Mouse (Mus musculus): ENCODE results near the gene Pacsin2.

DNA sequence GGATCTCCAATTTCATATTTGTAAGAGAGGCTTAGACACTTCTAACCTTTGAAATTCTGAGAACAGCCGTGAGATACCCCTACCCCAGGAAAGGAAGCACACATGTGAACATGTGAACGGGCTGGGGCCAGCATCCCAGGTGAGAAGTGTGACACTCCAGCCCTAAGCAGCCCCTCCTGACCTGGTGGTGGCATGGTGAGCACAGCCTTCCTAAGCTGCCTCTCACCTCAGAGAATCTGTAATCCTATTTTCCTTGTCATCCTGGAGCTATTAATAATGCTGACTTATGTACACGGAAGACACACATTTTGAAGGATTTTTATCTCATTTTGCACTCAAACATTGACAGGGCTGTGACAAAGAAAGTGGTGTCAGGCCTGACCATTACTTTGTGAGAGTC, 3.5 kb downstream of the Pacsin2 start:
- TF ChIP-seq POLR2A (IDR thresholded peaks at IDR 0.05; ENCODE audit: borderline replicate concordance, control insufficient read depth, low read depth, low read length) = no peak
- TF ChIP-seq CTCF (IDR thresholded peaks at IDR 0.05; ENCODE audit: control insufficient read depth, insufficient read depth, low read length) = no peak

Data from bone marrow, adult 2 months (tissue).